Mouse (Mus musculus) hematopoietic stem cell, adult 5-6 weeks (primary cell): ENCODE measurements at regions not wholly inside any gene's neighbourhood (a gene's known extent, or its start where the extent isn't known, plus 50 kb on each side); places are given as distances from the start of the nearest gene placed in this dataset.
A peak's percentile ranks its signal among the peaks of the same experiment; 100 is the strongest.

Source experiments
- ATAC-seq, 2 experiments: fragments of 125-278 bp in 1 of 2; replicated peaks in 1 of 2; 2 replicates each; pipeline ENCODE4 v1.8.0; 2016 to 2017; ENCODE audit warnings: inconsistent platforms in 2 of 2, mild to moderate bottlenecking in 2 of 2, moderate number of reproducible peaks in 2 of 2, low read depth in 1 of 2, moderate TSS enrichment in 1 of 2; ENCODE audit not compliant: low FRiP score in 2 of 2, poor library complexity in 2 of 2, severe bottlenecking in 2 of 2, insufficient read depth in 1 of 2, low TSS enrichment in 1 of 2

- ATAC-seq = no peak
Observed at GRCm38 (mm10) chr3:102574320-102574719, 104.6 kb downstream of the Ngf start.

- no peak for ATAC-seq
Observed at GRCm38 (mm10) chr3:102576896-102577295, 107.2 kb downstream of the Ngf start.

- ATAC-seq = no peak
Observed at GRCm38 (mm10) chr3:102581830-102582229, 112.1 kb downstream of the Ngf start.

GRCm38 (mm10) chr3:102585136-102585535, 115.4 kb downstream of the Ngf start:
- ATAC-seq = no peak

GRCm38 (mm10) chr3:102586221-102586620, 116.5 kb downstream of the Ngf start:
- 0 out of 4 replicates have a peak, but pooled peaks of 1 of the 2 experiments have one; percentile 12 for ATAC-seq

- ATAC-seq = no peak
Observed at GRCm38 (mm10) chr3:102592041-102592440, 122.3 kb downstream of the Ngf start.

GRCm38 (mm10) chr3:102596944-102597551, 127.3 kb downstream of the Ngf start:
- no peak for ATAC-seq

GRCm38 (mm10) chr3:102599061-102599460, 129.3 kb downstream of the Ngf start:
- no peak for ATAC-seq

GRCm38 (mm10) chr3:102602766-102603165, 131.6 kb upstream of the Tspan2 start:
- no peak for ATAC-seq

- no peak for ATAC-seq
Observed at GRCm38 (mm10) chr3:102605284-102605683, 129.0 kb upstream of the Tspan2 start.

GRCm38 (mm10) chr3:102610970-102611369, 123.4 kb upstream of the Tspan2 start:
- ATAC-seq = no peak

- no peak for ATAC-seq
Observed at GRCm38 (mm10) chr3:102611398-102612366, 122.6 kb upstream of the Tspan2 start.

GRCm38 (mm10) chr3:102619666-102620377, 114.5 kb upstream of the Tspan2 start:
- ATAC-seq = no peak

- no peak for ATAC-seq
Observed at GRCm38 (mm10) chr3:102636076-102636475, 98.3 kb upstream of the Tspan2 start.

GRCm38 (mm10) chr3:102636674-102637073, 97.7 kb upstream of the Tspan2 start:
- no peak for ATAC-seq

- ATAC-seq = no peak
Observed at GRCm38 (mm10) chr3:102644276-102644940, 89.9 kb upstream of the Tspan2 start.

GRCm38 (mm10) chr3:102648450-102648849, 85.9 kb upstream of the Tspan2 start:
- no peak for ATAC-seq
